Mouse (Mus musculus): ENCODE results near the gene 2010111I01Rik.

GRCm38 (mm10) chr13:63188306-63188705 lies 223.6 kb downstream of the 2010111I01Rik start:
- TF ChIP-seq MXI1 (IDR thresholded peaks at IDR 0.05; ENCODE audit: low read depth, low read length) (no peak), HCFC1 (IDR thresholded peaks at IDR 0.05; ENCODE audit: low read depth, low read length) (no peak), USF2 (conservative IDR thresholded peaks at IDR 0.05; ENCODE audit: low read depth, low read length) (no peak), CTCF (conservative IDR thresholded peaks at IDR 0.05 in 1 of 2, IDR thresholded peaks at IDR 0.05 in 1 of 2; ENCODE audit: low read depth in 2 of 2, low read length in 2 of 2) (no peak), EP300 (IDR thresholded peaks at IDR 0.05; ENCODE audit: low read length) (no peak), POLR2A (IDR thresholded peaks at IDR 0.05; ENCODE audit: low read depth, low read length) (no peak), KAT2A (IDR thresholded peaks at IDR 0.05; ENCODE audit: insufficient replicate concordance, low read length) (no peak), BHLHE40 (IDR thresholded peaks at IDR 0.05; ENCODE audit: low read depth, low read length) (no peak), ZKSCAN1 (IDR thresholded peaks at IDR 0.05; ENCODE audit: borderline replicate concordance, low read depth, low read length) (no peak)

Data from CH12.LX (cell line).